Mouse (Mus musculus) liver, postnatal 0 days (tissue): ENCODE measurements at regions not wholly inside any gene's neighbourhood (a gene's known extent, or its start where the extent isn't known, plus 50 kb on each side); places are given as distances from the start of the nearest gene placed in this dataset.

Experiments
- ATAC-seq: fragments of 200-750 bp; cut with Nextera tagmentation; 2 replicates; pipeline ENCODE4 v1.8.0; 2017; ENCODE audit warnings: mild to moderate bottlenecking, moderate library complexity
- DNase-seq: peaks from one replicate; pipeline ENCODE4 v3.0.0-alpha.2; 2016
- H3K27ac ChIP-seq: fragments of 300-500 bp; sonication (generic); 2 replicates; pipeline ENCODE4 v1.5.1; 2014; ENCODE audit warnings: antibody characterized with exemption, moderate library complexity, mild to moderate bottlenecking, low read depth
- H3K27me3 ChIP-seq: fragments of 300-500 bp; sonication (generic); 2 replicates; pipeline ENCODE4 v1.6.1; 2014; ENCODE audit warnings: low read length, control low read depth, mixed read lengths; ENCODE audit not compliant: insufficient read depth
- H3K36me3 ChIP-seq: fragments of 300-500 bp; sonication (generic); replicated peaks from 2 replicates; pipeline ENCODE4 v1.6.1; 2014; ENCODE audit warnings: mild to moderate bottlenecking, control low read depth, low read length, moderate library complexity, mixed read lengths; ENCODE audit not compliant: insufficient read depth
- H3K4me1 ChIP-seq: fragments of 300-500 bp; sonication (generic); 2 replicates; pipeline ENCODE4 v1.6.1; 2014; ENCODE audit warnings: antibody characterized with exemption, mild to moderate bottlenecking, control low read depth; ENCODE audit not compliant: insufficient read depth
- H3K4me2 ChIP-seq: fragments of 300-500 bp; sonication (generic); 2 replicates; pipeline ENCODE4 v1.6.1; 2014; ENCODE audit warnings: low read depth, mild to moderate bottlenecking, low read length, moderate library complexity, mixed read lengths
- H3K4me3 ChIP-seq: fragments of 300-500 bp; sonication (generic); 2 replicates; pipeline ENCODE4 v1.5.1; 2014; ENCODE audit warnings: low read depth, low read length
- H3K9ac ChIP-seq: fragments of 300-500 bp; sonication (generic); replicated peaks from 2 replicates; pipeline ENCODE4 v1.6.1; 2014; ENCODE audit warnings: mild to moderate bottlenecking, moderate library complexity
- H3K9me3 ChIP-seq: fragments of 300-500 bp; sonication (generic); 2 replicates; pipeline ENCODE4 v1.6.1; 2016; ENCODE audit warnings: mild to moderate bottlenecking, control low read depth, low read length, mixed read lengths
- CTCF ChIP-seq: sonication (generic); IDR thresholded peaks from 2 replicates; pipeline ENCODE4 v1.5.1; 2016; ENCODE audit warnings: antibody characterized with exemption, low read depth
- EP300 ChIP-seq: IDR thresholded peaks from 2 replicates; pipeline ENCODE4 v1.6.1; 2016; ENCODE audit warnings: antibody characterized with exemption, low read depth, mild to moderate bottlenecking
- WGBS: fragments of 180-500 bp; shearing (Covaris S2); extraction: QIAGEN DNeasy Blood & Tissue Kit; methylation state at CpG from one replicate; pipeline ENCODE4 v1.1.7; 2014; ENCODE audit not compliant: insufficient replicate concordance; 5-methylcytosine and 5-hydroxymethylcytosine counted together

GRCm38 (mm10) chr6:81697284-81697683, 226.2 kb upstream of the Gcfc2 start:
- H3K4me2 ChIP-seq: no peak overlapping the region
- TF ChIP-seq CTCF (no peak), EP300 (no peak)
- DNase-seq (no peak), ATAC-seq (no peak)
- no peaks in the 10 kb centered on the region for H3K9me3 ChIP-seq
- H3K36me3 ChIP-seq: no peaks in the 10 kb centered on the region
- no peaks in the 10 kb centered on the region for H3K4me1 ChIP-seq
- H3K4me3 ChIP-seq: no peak overlapping the region
- no peak overlapping the region for H3K9ac ChIP-seq
- H3K27ac ChIP-seq: no peak overlapping the region
- WGBS: 74% methylated on average over 7 of the region's 7 CpGs
- no peaks in the 10 kb centered on the region for H3K27me3 ChIP-seq

- no peak overlapping the region for H3K4me2 ChIP-seq
- H3K36me3 ChIP-seq: no peaks in the 10 kb centered on the region
- no peak overlapping the region for H3K9ac ChIP-seq
- ATAC-seq (no peak), DNase-seq (no peak)
- no peak overlapping the region for H3K27ac ChIP-seq
- H3K4me1 ChIP-seq: no peaks in the 10 kb centered on the region
- no peak overlapping the region for H3K4me3 ChIP-seq
- H3K27me3 ChIP-seq: no peaks in the 10 kb centered on the region
- no peaks in the 10 kb centered on the region for H3K9me3 ChIP-seq
- 49% methylated on average over 3 of the region's 3 CpGs for WGBS
- TF ChIP-seq EP300 (no peak), CTCF (no peak)
Observed at GRCm38 (mm10) chr6:81698173-81698572, 225.3 kb upstream of the Gcfc2 start.

- no peaks in the 10 kb centered on the region for H3K9me3 ChIP-seq
- 63% methylated on average over 3 of the region's 3 CpGs for WGBS
- H3K27me3 ChIP-seq: no peaks in the 10 kb centered on the region
- TF ChIP-seq EP300 (no peak), CTCF (no peak)
- H3K9ac ChIP-seq: no peak overlapping the region
- no peak overlapping the region for H3K27ac ChIP-seq
- no peaks in the 10 kb centered on the region for H3K36me3 ChIP-seq
- ATAC-seq (no peak), DNase-seq (no peak)
- no peaks in the 10 kb centered on the region for H3K4me1 ChIP-seq
- no peak overlapping the region for H3K4me2 ChIP-seq
- no peak overlapping the region for H3K4me3 ChIP-seq
Observed at GRCm38 (mm10) chr6:81714867-81715266, 208.6 kb upstream of the Gcfc2 start.

- no peaks in the 10 kb centered on the region for H3K4me1 ChIP-seq
- WGBS: 60% methylated on average over 5 of the region's 5 CpGs
- no peak overlapping the region for H3K4me2 ChIP-seq
- DNase-seq: no peak
- no peaks in the 10 kb centered on the region for H3K9me3 ChIP-seq
- no peak for TF ChIP-seq EP300
- no peak for TF ChIP-seq CTCF
- H3K9ac ChIP-seq: no peak overlapping the region
- no peaks in the 10 kb centered on the region for H3K36me3 ChIP-seq
- H3K27ac ChIP-seq: no peak overlapping the region
- H3K27me3 ChIP-seq: no peaks in the 10 kb centered on the region
- H3K4me3 ChIP-seq: no peak overlapping the region
- ATAC-seq: no peak
Observed at GRCm38 (mm10) chr6:81716371-81716770, 207.1 kb upstream of the Gcfc2 start.

GRCm38 (mm10) chr6:81724601-81725545, 198.6 kb upstream of the Gcfc2 start:
- Histone ChIP-seq H3K4me2 (no peak overlapping the region), H3K36me3 (no peaks in the 10 kb centered on the region), H3K4me1 (no peaks in the 10 kb centered on the region), H3K9ac (no peak overlapping the region), H3K9me3 (no peaks in the 10 kb centered on the region), H3K27me3 (no peaks in the 10 kb centered on the region), H3K27ac (no peak overlapping the region), H3K4me3 (no peak overlapping the region)
- no peak for TF ChIP-seq CTCF
- no peak for TF ChIP-seq EP300
- WGBS: 68% methylated on average over 4 of the region's 4 CpGs
- ATAC-seq (no peak), DNase-seq (no peak)

GRCm38 (mm10) chr6:81731631-81732030, 191.8 kb upstream of the Gcfc2 start:
- no peaks in the 10 kb centered on the region for H3K4me1 ChIP-seq
- ATAC-seq (no peak), DNase-seq (no peak)
- 63% methylated on average over 4 of the region's 5 CpGs for WGBS
- TF ChIP-seq EP300: no peak
- TF ChIP-seq CTCF: no peak
- H3K36me3 ChIP-seq: no peaks in the 10 kb centered on the region
- no peak overlapping the region for H3K27ac ChIP-seq
- H3K27me3 ChIP-seq: no peaks in the 10 kb centered on the region
- H3K9me3 ChIP-seq: no peaks in the 10 kb centered on the region
- H3K4me2 ChIP-seq: no peak overlapping the region
- no peak overlapping the region for H3K4me3 ChIP-seq
- no peak overlapping the region for H3K9ac ChIP-seq

GRCm38 (mm10) chr6:81733527-81733926, 189.9 kb upstream of the Gcfc2 start:
- Histone ChIP-seq H3K9ac (no peak overlapping the region), H3K27ac (no peak overlapping the region), H3K4me3 (no peak overlapping the region), H3K4me1 (no peaks in the 10 kb centered on the region), H3K9me3 (no peaks in the 10 kb centered on the region), H3K27me3 (no peaks in the 10 kb centered on the region), H3K4me2 (no peak overlapping the region), H3K36me3 (no peaks in the 10 kb centered on the region)
- TF ChIP-seq CTCF (no peak), EP300 (no peak)
- 73% methylated on average over 3 of the region's 3 CpGs for WGBS
- ATAC-seq (no peak), DNase-seq (no peak)
